Mouse (Mus musculus): Measurements from ENCODE around the gene Btnl2.
A peak's percentile ranks its signal among the peaks of the same experiment; 100 is the strongest.

Btnl2 gene

DNA sequence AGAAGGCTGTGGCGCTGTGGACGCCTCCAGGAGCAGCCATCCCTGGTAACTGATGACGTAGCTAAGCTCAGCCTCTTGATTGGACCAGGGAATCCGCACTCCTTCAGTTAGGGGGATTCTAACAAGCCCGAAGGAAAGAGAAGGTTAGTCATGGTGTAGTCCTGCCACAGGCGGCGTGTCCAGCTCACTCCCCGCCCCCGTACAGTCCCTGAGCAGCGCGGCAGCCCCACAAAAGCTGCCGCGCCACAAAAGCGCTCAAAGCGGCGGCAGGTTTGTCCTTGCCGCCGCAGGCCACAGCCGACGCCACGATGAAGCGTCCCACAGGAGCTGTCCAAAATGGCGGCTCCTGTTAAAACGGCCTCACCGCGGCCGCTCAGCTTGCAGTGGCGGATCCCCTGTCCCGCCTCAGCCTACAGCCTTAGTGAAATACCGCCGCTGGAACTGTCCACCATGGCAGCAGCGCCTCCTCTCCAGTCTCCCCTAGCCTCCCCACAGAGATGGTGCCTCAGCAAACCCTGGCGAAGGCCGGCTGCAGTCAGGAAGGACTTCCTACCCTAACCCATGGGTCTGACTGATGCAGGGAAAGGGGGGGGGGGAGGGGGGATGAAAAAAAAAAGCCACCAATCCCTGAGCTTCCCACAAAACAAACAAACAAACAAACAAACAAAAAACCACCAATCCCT, 44.2 kb downstream of the Btnl2 start, which contains the start of gene BC051142:
Gene BC051142, plus strand, starts transcription at position 110 of the 683 bp plus-strand sequence.
- DNase-seq (ENCODE audit: low spot score): peak; percentile 47

DNA sequence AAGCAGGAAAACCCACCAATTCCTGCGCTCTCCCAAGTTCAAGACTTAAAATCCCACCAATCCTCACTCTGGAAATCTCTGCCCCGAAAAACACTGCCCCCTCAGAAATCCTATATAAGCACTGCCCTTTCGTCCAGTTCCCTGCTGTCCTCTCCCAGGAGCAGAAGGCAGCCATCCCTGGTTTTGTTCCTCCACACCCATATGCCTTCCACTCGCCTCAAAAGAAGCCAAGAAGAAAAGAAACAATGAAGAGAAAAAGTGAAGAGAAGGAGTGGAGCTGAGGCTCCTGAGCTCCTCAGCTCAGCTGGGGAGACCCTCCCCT, 44.7 kb downstream of the Btnl2 start:
- no peak for DNase-seq (ENCODE audit: low spot score)

DNA sequence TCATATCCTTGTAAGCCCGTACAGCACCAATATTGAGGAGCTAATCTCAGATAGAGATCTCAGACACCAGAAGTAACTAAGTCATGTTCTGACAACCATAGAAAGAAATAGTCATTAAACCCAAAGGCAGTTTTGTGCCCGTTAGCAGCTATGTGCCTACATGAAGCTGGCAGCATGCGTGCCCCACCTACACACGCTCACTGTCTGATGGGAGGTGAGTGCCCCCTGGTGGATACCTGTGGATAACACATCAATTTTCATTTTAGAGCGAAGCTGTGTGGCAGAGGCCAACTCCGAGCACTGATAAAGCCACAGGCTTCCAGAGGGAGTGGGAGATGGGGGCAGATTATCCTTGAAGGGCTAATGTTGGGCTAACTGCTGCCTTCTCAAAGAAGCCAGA, 56.5 kb downstream of the Btnl2 start:
- peak; percentile 42 for DNase-seq (ENCODE audit: low spot score)
